Mouse (Mus musculus): ENCODE measurements around the gene Rapgef2. TPM values are rescaled to one million over a fixed set of nuclear protein-coding genes. Genes with fewer than 3 reads are reported as not detected.

Rapgef2 gene
- polyA plus RNA-seq, 1 experiment: 24.0 TPM

DNA sequence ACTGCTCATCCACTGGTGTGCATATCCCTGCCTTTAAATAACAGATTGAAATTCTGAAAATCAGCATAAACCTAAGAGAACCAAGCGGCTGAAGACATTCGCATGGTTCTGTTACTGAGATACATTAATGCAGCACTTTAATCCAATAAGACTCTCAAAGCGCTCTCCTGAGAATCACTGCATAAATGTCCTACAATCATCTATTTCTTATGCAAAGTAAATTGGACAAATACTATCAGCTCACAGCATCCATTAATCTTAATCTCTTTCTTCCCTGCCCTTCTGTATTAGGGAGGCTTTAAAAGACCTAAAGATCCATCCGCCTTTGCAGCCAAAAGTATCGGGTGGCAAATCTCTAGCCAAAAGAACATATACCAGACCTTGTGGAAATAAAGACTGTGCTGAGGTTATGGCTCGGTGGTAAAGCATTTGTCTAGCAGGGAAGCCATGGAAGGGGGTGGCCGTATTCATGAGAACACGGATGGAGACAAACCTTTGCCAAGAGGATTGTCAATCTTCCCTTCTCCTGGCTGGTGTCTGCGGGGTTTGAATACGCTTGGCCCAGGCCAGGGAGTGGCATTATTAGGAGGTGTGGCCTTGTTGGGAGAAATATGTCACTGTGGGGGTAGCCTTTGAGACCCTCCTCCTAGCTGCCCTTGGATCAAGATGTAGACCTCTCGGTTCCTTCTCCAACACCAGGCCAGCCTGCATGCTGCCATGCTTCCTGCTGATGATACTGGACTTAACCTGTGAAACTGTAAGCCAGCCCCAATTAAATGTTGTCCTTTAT is 10.3 kb downstream of the Rapgef2 start:
- no peak for TF ChIP-seq POLR2A (IDR thresholded peaks at IDR 0.05; ENCODE audit: borderline replicate concordance, extremely low read depth, insufficient read depth, insufficient read length, poor library complexity, severe bottlenecking)
- no peak for TF ChIP-seq CTCF (IDR thresholded peaks at IDR 0.05; ENCODE audit: borderline replicate concordance, extremely low read depth, insufficient read depth, insufficient read length)
- peak; percentile 55 for DNase-seq (ENCODE audit: low read depth)

GRCm38 (mm10) chr3:79273350-79273749 is 13.0 kb downstream of the Rapgef2 start:
- no peak for DNase-seq (ENCODE audit: low read depth)

DNA sequence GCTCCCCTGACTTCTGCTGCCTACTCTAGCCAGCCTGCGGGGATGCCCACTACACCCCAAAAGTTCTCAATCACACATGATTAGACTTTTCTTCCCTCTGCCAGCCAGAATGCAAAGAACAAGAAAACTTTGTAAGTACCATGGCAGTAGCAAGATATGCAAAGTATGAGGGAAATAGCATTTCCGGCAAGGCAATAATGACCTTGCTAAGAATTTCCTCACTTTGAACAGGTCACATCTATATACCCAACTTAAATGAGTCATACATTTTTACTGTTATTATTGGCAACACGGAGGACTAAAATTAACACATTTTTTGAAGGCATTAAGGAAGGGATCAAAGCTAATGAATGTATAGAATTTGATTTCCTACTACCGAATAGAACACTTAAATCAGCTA is 13.4 kb downstream of the Rapgef2 start:
- no peak for TF ChIP-seq CTCF (IDR thresholded peaks at IDR 0.05; ENCODE audit: borderline replicate concordance, extremely low read depth, insufficient read depth, insufficient read length)
- no peak for TF ChIP-seq POLR2A (IDR thresholded peaks at IDR 0.05; ENCODE audit: borderline replicate concordance, extremely low read depth, insufficient read depth, insufficient read length, poor library complexity, severe bottlenecking)

More at GRCm38 (mm10) chr3:79273350-79273749, 13.0 kb downstream of the Rapgef2 start:
- no peak for TF ChIP-seq CTCF (IDR thresholded peaks at IDR 0.05; ENCODE audit: borderline replicate concordance, extremely low read depth, insufficient read depth, insufficient read length)
- no peak for TF ChIP-seq POLR2A (IDR thresholded peaks at IDR 0.05; ENCODE audit: borderline replicate concordance, extremely low read depth, insufficient read depth, insufficient read length, poor library complexity, severe bottlenecking)

GRCm38 (mm10) chr3:79270980-79271555 is 15.2 kb downstream of the Rapgef2 start:
- TF ChIP-seq POLR2A (IDR thresholded peaks at IDR 0.05; ENCODE audit: borderline replicate concordance, extremely low read depth, insufficient read depth, insufficient read length, poor library complexity, severe bottlenecking): no peak
- TF ChIP-seq CTCF (IDR thresholded peaks at IDR 0.05; ENCODE audit: borderline replicate concordance, extremely low read depth, insufficient read depth, insufficient read length): no peak
- DNase-seq (ENCODE audit: low read depth): peak; percentile 74

More for the DNA sequence above, 13.4 kb downstream of the Rapgef2 start:
- DNase-seq (ENCODE audit: low read depth): no peak

- DNase-seq (ENCODE audit: low read depth): no peak
- TF ChIP-seq POLR2A (IDR thresholded peaks at IDR 0.05; ENCODE audit: borderline replicate concordance, extremely low read depth, insufficient read depth, insufficient read length, poor library complexity, severe bottlenecking) (no peak), CTCF (IDR thresholded peaks at IDR 0.05; ENCODE audit: borderline replicate concordance, extremely low read depth, insufficient read depth, insufficient read length) (no peak)
Observed at GRCm38 (mm10) chr3:79269872-79270271, 16.4 kb downstream of the Rapgef2 start.

- DNase-seq (ENCODE audit: low read depth): no peak
Observed at GRCm38 (mm10) chr3:79266976-79267375, 19.3 kb downstream of the Rapgef2 start.

DNA sequence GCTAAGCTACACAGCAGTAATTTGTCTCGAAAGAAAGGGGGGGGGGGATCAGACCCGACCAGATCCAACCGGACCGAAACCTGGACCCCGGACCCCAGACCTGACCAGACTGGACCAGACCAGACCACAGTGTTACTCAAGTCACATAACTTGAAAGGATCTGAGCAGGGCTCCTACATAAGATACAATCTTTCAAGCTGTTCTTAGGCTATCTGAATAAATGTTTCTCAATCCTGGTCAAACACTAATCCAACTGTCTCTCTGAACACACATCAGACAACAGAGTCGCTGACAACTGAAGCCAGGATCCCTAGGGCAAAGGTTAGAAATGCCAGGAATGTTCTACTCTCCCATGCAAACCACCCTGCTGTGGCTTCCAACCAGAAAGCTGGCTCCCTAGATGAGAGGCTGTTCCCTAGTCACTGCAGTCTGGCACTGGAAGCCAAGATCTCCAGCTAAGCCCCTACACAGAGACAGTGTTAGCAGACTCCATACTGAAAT is 24.5 kb downstream of the Rapgef2 start:
- peak; percentile 36 for DNase-seq (ENCODE audit: low read depth)
- TF ChIP-seq POLR2A (IDR thresholded peaks at IDR 0.05; ENCODE audit: borderline replicate concordance, extremely low read depth, insufficient read depth, insufficient read length, poor library complexity, severe bottlenecking) (no peak), CTCF (IDR thresholded peaks at IDR 0.05; ENCODE audit: borderline replicate concordance, extremely low read depth, insufficient read depth, insufficient read length) (no peak)

More at GRCm38 (mm10) chr3:79266976-79267375, 19.3 kb downstream of the Rapgef2 start:
- TF ChIP-seq CTCF (IDR thresholded peaks at IDR 0.05; ENCODE audit: borderline replicate concordance, extremely low read depth, insufficient read depth, insufficient read length): no peak
- no peak for TF ChIP-seq POLR2A (IDR thresholded peaks at IDR 0.05; ENCODE audit: borderline replicate concordance, extremely low read depth, insufficient read depth, insufficient read length, poor library complexity, severe bottlenecking)

- no peak for TF ChIP-seq POLR2A (IDR thresholded peaks at IDR 0.05; ENCODE audit: borderline replicate concordance, extremely low read depth, insufficient read depth, insufficient read length, poor library complexity, severe bottlenecking)
- no peak for TF ChIP-seq CTCF (IDR thresholded peaks at IDR 0.05; ENCODE audit: borderline replicate concordance, extremely low read depth, insufficient read depth, insufficient read length)
- DNase-seq (ENCODE audit: low read depth): no peak
Observed at GRCm38 (mm10) chr3:79254023-79254422, 32.3 kb downstream of the Rapgef2 start.

DNA sequence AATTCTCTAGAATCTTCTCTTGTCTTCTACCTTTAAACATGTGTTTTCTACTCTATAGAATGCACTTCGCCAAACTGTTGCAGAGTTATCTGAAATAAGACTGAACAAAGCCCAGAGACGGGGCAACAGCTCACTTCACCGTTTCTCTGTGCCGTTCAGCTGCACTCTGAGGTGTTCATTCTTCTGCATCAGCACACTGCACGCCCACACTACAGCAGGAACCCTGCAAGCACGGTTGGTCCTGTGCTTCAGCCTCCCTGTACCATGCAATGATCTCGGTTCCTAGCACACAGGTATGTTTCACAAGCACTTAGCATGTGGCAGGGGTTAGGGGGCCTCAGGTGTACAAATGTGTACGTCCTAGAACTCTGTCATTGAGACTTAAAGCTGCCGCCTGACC is 32.9 kb downstream of the Rapgef2 start:
- TF ChIP-seq POLR2A (IDR thresholded peaks at IDR 0.05; ENCODE audit: borderline replicate concordance, extremely low read depth, insufficient read depth, insufficient read length, poor library complexity, severe bottlenecking) (no peak), CTCF (IDR thresholded peaks at IDR 0.05; ENCODE audit: borderline replicate concordance, extremely low read depth, insufficient read depth, insufficient read length) (no peak)
- DNase-seq (ENCODE audit: low read depth): no peak

DNA sequence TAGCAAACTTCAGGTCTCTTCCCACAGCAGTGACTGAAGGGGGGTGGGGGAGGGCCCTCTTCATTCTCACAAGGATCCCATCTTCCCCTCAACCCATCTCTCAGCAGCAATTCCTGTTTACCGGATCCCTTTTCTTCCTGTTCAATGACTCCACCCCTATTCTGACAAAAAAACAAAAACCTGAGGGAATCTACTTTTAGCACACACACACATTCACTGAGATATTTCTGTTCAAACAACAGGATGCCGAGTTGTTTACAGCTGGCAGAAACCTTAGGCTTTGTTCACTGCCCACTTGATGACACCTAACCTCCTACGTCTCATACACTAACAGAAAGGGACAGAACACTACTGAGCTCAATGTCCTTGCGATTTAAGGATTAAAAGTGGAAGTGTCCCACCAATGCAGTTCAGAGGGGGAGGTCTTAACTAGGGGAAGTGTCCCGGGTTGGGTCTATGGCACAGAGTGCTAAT is 33.4 kb downstream of the Rapgef2 start:
- TF ChIP-seq CTCF (IDR thresholded peaks at IDR 0.05; ENCODE audit: borderline replicate concordance, extremely low read depth, insufficient read depth, insufficient read length): no peak
- TF ChIP-seq POLR2A (IDR thresholded peaks at IDR 0.05; ENCODE audit: borderline replicate concordance, extremely low read depth, insufficient read depth, insufficient read length, poor library complexity, severe bottlenecking): no peak
- no peak for DNase-seq (ENCODE audit: low read depth)

- no peak for TF ChIP-seq POLR2A (IDR thresholded peaks at IDR 0.05; ENCODE audit: borderline replicate concordance, extremely low read depth, insufficient read depth, insufficient read length, poor library complexity, severe bottlenecking)
- no peak for TF ChIP-seq CTCF (IDR thresholded peaks at IDR 0.05; ENCODE audit: borderline replicate concordance, extremely low read depth, insufficient read depth, insufficient read length)
- DNase-seq (ENCODE audit: low read depth): peak; percentile 81
Observed at GRCm38 (mm10) chr3:79249955-79250354, 36.4 kb downstream of the Rapgef2 start.

Data from brain, embryonic 14.5 days (tissue).